Mouse (Mus musculus): ENCODE results near the gene Sgpp2. TPM values are rescaled to one million over a fixed set of nuclear protein-coding genes. Genes with fewer than 3 reads are reported as not detected.

The Sgpp2 gene
- polyA plus RNA-seq, 1 experiment: 0.02 TPM

GRCm38 (mm10) chr1:78337726-78338125 is 27.6 kb downstream of the Sgpp2 start:
- no peaks in the 10 kb centered on the region for H3K27me3 ChIP-seq (ENCODE audit: control insufficient read depth, insufficient read depth, low read length)
- H3K4me3 ChIP-seq (ENCODE audit: extremely low read depth, insufficient read depth, insufficient read length): no peak overlapping the region
- no peak for TF ChIP-seq POLR2A (IDR thresholded peaks at IDR 0.05; ENCODE audit: low read depth, low read length)
- TF ChIP-seq CTCF (IDR thresholded peaks at IDR 0.05; ENCODE audit: extremely low read depth, insufficient read depth, insufficient read length, insufficient replicate concordance): no peak
- no peak for DNase-seq (ENCODE audit: low read depth in 1 of 2, low spot score in 2 of 2)
- no peaks in the 10 kb centered on the region for H3K4me1 ChIP-seq (ENCODE audit: control insufficient read depth, insufficient read depth, insufficient read length)
- no peak overlapping the region for H3K27ac ChIP-seq (ENCODE audit: insufficient read depth, low read length)
- H3K36me3 ChIP-seq (ENCODE audit: control insufficient read depth, insufficient read depth, low read length): no peaks in the 10 kb centered on the region
- 84% methylated on average over 7 of the region's 7 CpGs for WGBS

GRCm38 (mm10) chr1:78338212-78338611 is 28.1 kb downstream of the Sgpp2 start:
- Histone ChIP-seq H3K27ac (ENCODE audit: insufficient read depth, low read length) (no peak overlapping the region), H3K36me3 (ENCODE audit: control insufficient read depth, insufficient read depth, low read length) (no peaks in the 10 kb centered on the region), H3K4me3 (ENCODE audit: extremely low read depth, insufficient read depth, insufficient read length) (no peak overlapping the region), H3K27me3 (ENCODE audit: control insufficient read depth, insufficient read depth, low read length) (no peaks in the 10 kb centered on the region), H3K4me1 (ENCODE audit: control insufficient read depth, insufficient read depth, insufficient read length) (no peaks in the 10 kb centered on the region)
- TF ChIP-seq POLR2A (IDR thresholded peaks at IDR 0.05; ENCODE audit: low read depth, low read length): no peak
- no peak for DNase-seq (ENCODE audit: low read depth in 1 of 2, low spot score in 2 of 2)
- WGBS: 60% methylated on average over 9 of the region's 9 CpGs

- Histone ChIP-seq H3K4me3 (ENCODE audit: extremely low read depth, insufficient read depth, insufficient read length) (no peak overlapping the region), H3K36me3 (ENCODE audit: control insufficient read depth, insufficient read depth, low read length) (no peaks in the 10 kb centered on the region), H3K27ac (ENCODE audit: insufficient read depth, low read length) (no peak overlapping the region), H3K27me3 (ENCODE audit: control insufficient read depth, insufficient read depth, low read length) (no peaks in the 10 kb centered on the region), H3K4me1 (ENCODE audit: control insufficient read depth, insufficient read depth, insufficient read length) (no peaks in the 10 kb centered on the region)
- DNase-seq (ENCODE audit: low read depth in 1 of 2, low spot score in 2 of 2): no peak
- 80% methylated on average over 5 of the region's 5 CpGs for WGBS
- TF ChIP-seq POLR2A (IDR thresholded peaks at IDR 0.05; ENCODE audit: low read depth, low read length) (no peak), CTCF (IDR thresholded peaks at IDR 0.05; ENCODE audit: extremely low read depth, insufficient read depth, insufficient read length, insufficient replicate concordance) (no peak)
Observed at GRCm38 (mm10) chr1:78339941-78340340, 29.8 kb downstream of the Sgpp2 start.

- Histone ChIP-seq H3K36me3 (ENCODE audit: control insufficient read depth, insufficient read depth, low read length) (no peaks in the 10 kb centered on the region), H3K4me3 (ENCODE audit: extremely low read depth, insufficient read depth, insufficient read length) (no peak overlapping the region), H3K27ac (ENCODE audit: insufficient read depth, low read length) (no peak overlapping the region), H3K4me1 (ENCODE audit: control insufficient read depth, insufficient read depth, insufficient read length) (no peaks in the 10 kb centered on the region), H3K27me3 (ENCODE audit: control insufficient read depth, insufficient read depth, low read length) (no peaks in the 10 kb centered on the region)
- TF ChIP-seq CTCF (IDR thresholded peaks at IDR 0.05; ENCODE audit: extremely low read depth, insufficient read depth, insufficient read length, insufficient replicate concordance) (no peak), POLR2A (IDR thresholded peaks at IDR 0.05; ENCODE audit: low read depth, low read length) (no peak)
- no peak for DNase-seq (ENCODE audit: low read depth in 1 of 2, low spot score in 2 of 2)
- 61% methylated on average over 5 of the region's 5 CpGs for WGBS
Observed at GRCm38 (mm10) chr1:78340584-78340983, 30.4 kb downstream of the Sgpp2 start.

GRCm38 (mm10) chr1:78347317-78347806 is 37.2 kb downstream of the Sgpp2 start:
- Histone ChIP-seq H3K36me3 (ENCODE audit: control insufficient read depth, insufficient read depth, low read length) (no peaks in the 10 kb centered on the region), H3K4me1 (ENCODE audit: control insufficient read depth, insufficient read depth, insufficient read length) (no peaks in the 10 kb centered on the region), H3K4me3 (ENCODE audit: extremely low read depth, insufficient read depth, insufficient read length) (no peak overlapping the region), H3K27ac (ENCODE audit: insufficient read depth, low read length) (no peak overlapping the region), H3K27me3 (ENCODE audit: control insufficient read depth, insufficient read depth, low read length) (no peaks in the 10 kb centered on the region)
- WGBS: 81% methylated on average over 12 of the region's 12 CpGs
- no peak for TF ChIP-seq CTCF (IDR thresholded peaks at IDR 0.05; ENCODE audit: extremely low read depth, insufficient read depth, insufficient read length, insufficient replicate concordance)
- no peak for TF ChIP-seq POLR2A (IDR thresholded peaks at IDR 0.05; ENCODE audit: low read depth, low read length)
- no peak for DNase-seq (ENCODE audit: low read depth in 1 of 2, low spot score in 2 of 2)

GRCm38 (mm10) chr1:78349219-78349618 is 39.1 kb downstream of the Sgpp2 start:
- no peaks in the 10 kb centered on the region for H3K4me1 ChIP-seq (ENCODE audit: control insufficient read depth, insufficient read depth, insufficient read length)
- no peaks in the 10 kb centered on the region for H3K36me3 ChIP-seq (ENCODE audit: control insufficient read depth, insufficient read depth, low read length)
- no peaks in the 10 kb centered on the region for H3K27me3 ChIP-seq (ENCODE audit: control insufficient read depth, insufficient read depth, low read length)
- H3K27ac ChIP-seq (ENCODE audit: insufficient read depth, low read length): no peak overlapping the region
- no peak overlapping the region for H3K4me3 ChIP-seq (ENCODE audit: extremely low read depth, insufficient read depth, insufficient read length)
- TF ChIP-seq POLR2A (IDR thresholded peaks at IDR 0.05; ENCODE audit: low read depth, low read length): no peak
- no peak for TF ChIP-seq CTCF (IDR thresholded peaks at IDR 0.05; ENCODE audit: extremely low read depth, insufficient read depth, insufficient read length, insufficient replicate concordance)
- no peak for DNase-seq (ENCODE audit: low read depth in 1 of 2, low spot score in 2 of 2)
- WGBS: 88% methylated on average over 1 of the region's 1 CpGs

- TF ChIP-seq POLR2A (IDR thresholded peaks at IDR 0.05; ENCODE audit: low read depth, low read length) (no peak), CTCF (IDR thresholded peaks at IDR 0.05; ENCODE audit: extremely low read depth, insufficient read depth, insufficient read length, insufficient replicate concordance) (no peak)
- Histone ChIP-seq H3K27me3 (ENCODE audit: control insufficient read depth, insufficient read depth, low read length) (no peaks in the 10 kb centered on the region), H3K27ac (ENCODE audit: insufficient read depth, low read length) (no peak overlapping the region), H3K36me3 (ENCODE audit: control insufficient read depth, insufficient read depth, low read length) (no peaks in the 10 kb centered on the region), H3K4me1 (ENCODE audit: control insufficient read depth, insufficient read depth, insufficient read length) (no peaks in the 10 kb centered on the region), H3K4me3 (ENCODE audit: extremely low read depth, insufficient read depth, insufficient read length) (no peak overlapping the region)
- no peak for DNase-seq (ENCODE audit: low read depth in 1 of 2, low spot score in 2 of 2)
- 80% methylated on average over 1 of the region's 1 CpGs for WGBS
Observed at GRCm38 (mm10) chr1:78353254-78353653, 43.1 kb downstream of the Sgpp2 start.
